Mouse (Mus musculus) neutrophil, adult 65 days (primary cell): Measurements from ENCODE around the gene Atf6. TPM values are rescaled to one million over a fixed set of nuclear protein-coding genes. Genes with fewer than 3 reads are reported as not detected.

Source experiments
- total RNA-seq: library from RNA; stranded (reverse); gene quantifications from 2 replicates; pipeline ENCODE4 v1.2.4, GENCODE M21; 2023

The Atf6 gene
- 21.0 and 23.9 TPM in 2 replicates for total RNA-seq

GRCm38 (mm10) chr1:170867691-170868105, at the start of gene Atf6:
Gene Atf6 (minus strand): TSS chr1:170867771.

DNA sequence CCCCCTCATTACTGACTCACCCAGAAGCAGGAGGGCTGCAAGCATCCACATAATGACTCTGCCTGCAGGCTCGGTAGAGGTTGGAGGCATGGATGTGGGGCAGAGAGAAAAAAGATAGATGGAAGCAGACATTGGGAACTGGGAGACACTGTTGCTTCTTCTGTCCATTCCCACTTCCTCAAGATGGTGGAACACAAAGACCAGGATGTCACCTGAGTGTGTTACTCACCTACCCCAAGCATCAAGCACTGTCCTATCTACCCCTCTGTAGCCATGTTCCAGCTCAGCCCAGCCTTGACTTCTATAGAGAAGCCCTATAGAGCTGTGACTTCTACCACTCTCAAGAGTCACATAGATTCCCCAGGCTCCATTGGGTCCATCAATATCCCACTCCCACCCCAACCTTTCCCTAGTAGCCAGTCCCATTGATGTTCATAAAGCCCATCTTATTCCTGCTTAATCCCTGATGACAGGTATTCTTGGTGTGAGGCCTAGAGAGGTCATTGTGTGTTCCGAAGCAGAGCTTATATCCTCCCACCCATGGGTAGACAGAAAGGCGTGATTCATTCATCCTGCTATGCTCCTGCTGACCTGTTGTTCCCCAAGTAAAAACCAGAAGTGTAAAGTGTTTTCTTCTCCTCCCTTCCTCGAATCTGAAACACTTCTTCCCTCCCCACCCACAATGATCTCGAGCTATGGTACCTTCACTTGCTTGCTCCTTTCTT, 45.5 kb upstream of the Atf6 start, which contains the start of gene Fcrlb:
TSS of gene Fcrlb (minus strand) at position 51 of the 725 bp plus-strand sequence.

GRCm38 (mm10) chr1:170884978-170885561, 17.5 kb upstream of the Atf6 start, which contains the start of the genes Gm26620 and Dusp12:
Gene Gm26620 (plus strand): TSS chr1:170885065.
Gene Dusp12 (minus strand): TSS chr1:170885540.

Other genes starting within 250 kb of the Atf6 start
- 37.6 and 39.9 TPM in 2 replicates for gene Olfml2b, start 223.2 kb downstream of the Atf6 start, total RNA-seq
- gene Gm26620, start 17.3 kb upstream of the Atf6 start, total RNA-seq: 0.82 and 1.4 TPM in 2 replicates
- gene Dusp12, start 17.8 kb upstream of the Atf6 start, total RNA-seq: 2.7 and 3.2 TPM in 2 replicates
- not detected in 2 replicates for gene Fcrlb, start 45.2 kb upstream of the Atf6 start, total RNA-seq
- gene Fcrla, start 59.8 kb upstream of the Atf6 start, total RNA-seq: 1.3 and 10.1 TPM in 2 replicates
- gene Fcgr2b, start 108.8 kb upstream of the Atf6 start, total RNA-seq: 82.5 and 95.9 TPM in 2 replicates
- 59.5 and 102 TPM in 2 replicates for gene Fcgr4, start 151.1 kb upstream of the Atf6 start, total RNA-seq
- gene Fcgr3, start 197.2 kb upstream of the Atf6 start, total RNA-seq: 422 and 510 TPM in 2 replicates
- 0.91 TPM in 1 of 2 replicates, not detected in the other for gene Cfap126, start 246.1 kb upstream of the Atf6 start, total RNA-seq